Mouse (Mus musculus) myocyte (in vitro differentiated cells): Measurements from ENCODE around the gene Itih5. TPM values are rescaled to one million over a fixed set of nuclear protein-coding genes. Genes with fewer than 3 reads are reported as not detected.

Source experiments
- H3K27me3 ChIP-seq: one replicate; pipeline ENCODE4 v1.6.1; 2011; ENCODE audit not compliant: control insufficient read depth, insufficient read depth, insufficient read length
- H3K36me3 ChIP-seq: one replicate; pipeline ENCODE4 v1.6.1; 2011; ENCODE audit not compliant: control insufficient read depth, insufficient read depth
- H3K4me2 ChIP-seq: one replicate; pipeline ENCODE4 v1.6.1; 2011; ENCODE audit warnings: low read depth, control low read depth
- H3K4me3 ChIP-seq: one replicate; pipeline ENCODE4 v1.5.1; 2011; ENCODE audit warnings: mild to moderate bottlenecking, control low read depth, moderate library complexity
- H3K79me2 ChIP-seq: one replicate; pipeline ENCODE4 v1.6.1; 2011; ENCODE audit not compliant: control insufficient read depth, insufficient read depth
- H3ac ChIP-seq: one replicate; pipeline ENCODE4 v1.6.1; 2011; ENCODE audit not compliant: control insufficient read depth, insufficient read length
- CEBPB ChIP-seq: IDR thresholded peaks from 2 replicates; pipeline ENCODE4 v1.6.1; 2011; ENCODE audit warnings: mild to moderate bottlenecking, moderate library complexity; ENCODE audit not compliant: poor library complexity, insufficient read depth, severe bottlenecking
- E2F4 ChIP-seq: IDR thresholded peaks from one replicate; pipeline ENCODE4 v1.6.1; 2011; ENCODE audit warnings: mild to moderate bottlenecking, control low read depth, moderate library complexity; ENCODE audit not compliant: insufficient read depth
- MAX ChIP-seq: IDR thresholded peaks from one replicate; pipeline ENCODE4 v1.6.1; 2011; ENCODE audit warnings: low read depth, mild to moderate bottlenecking, control low read depth
- MYOD1 ChIP-seq, 3 experiments: IDR thresholded peaks; one replicate each; pipeline ENCODE4 v1.6.1; 2011; ENCODE audit warnings: control low read depth in 2 of 3, low read depth in 2 of 3, mild to moderate bottlenecking in 2 of 3, moderate library complexity in 1 of 3; ENCODE audit not compliant: insufficient read length in 2 of 3, control insufficient read depth in 1 of 3
- MYOG ChIP-seq, 3 experiments: IDR thresholded peaks; one replicate each; pipeline ENCODE4 v1.6.1; 2011; ENCODE audit warnings: control low read depth in 2 of 3, low read depth in 2 of 3, mild to moderate bottlenecking in 2 of 3; ENCODE audit not compliant: insufficient read length in 2 of 3, control insufficient read depth in 1 of 3, insufficient read depth in 1 of 3
- POLR2A ChIP-seq: IDR thresholded peaks from one replicate; pipeline ENCODE4 v1.6.1; 2011; ENCODE audit warnings: low read depth, mild to moderate bottlenecking, control low read depth, moderate library complexity; ENCODE audit not compliant: insufficient read length
- POLR2AphosphoS2 ChIP-seq: IDR thresholded peaks from one replicate; pipeline ENCODE4 v1.6.1; 2011; ENCODE audit warnings: low read depth, control low read depth; ENCODE audit not compliant: insufficient read length
- REST ChIP-seq: IDR thresholded peaks from one replicate; pipeline ENCODE4 v1.6.1; 2011; ENCODE audit warnings: mild to moderate bottlenecking, control low read depth, moderate library complexity; ENCODE audit not compliant: insufficient read depth, insufficient read length
- SRF ChIP-seq: IDR thresholded peaks from one replicate; pipeline ENCODE4 v1.6.1; 2011; ENCODE audit warnings: low read depth; ENCODE audit not compliant: control insufficient read depth, insufficient read length
- TCF12 ChIP-seq: IDR thresholded peaks from one replicate; pipeline ENCODE4 v1.6.1; 2011; ENCODE audit warnings: mild to moderate bottlenecking, control low read depth; ENCODE audit not compliant: poor library complexity, insufficient read depth, severe bottlenecking
- TCF3 ChIP-seq: IDR thresholded peaks from one replicate; pipeline ENCODE4 v1.6.1; 2011; ENCODE audit warnings: low read depth, control low read depth; ENCODE audit not compliant: insufficient read length
- USF1 ChIP-seq: IDR thresholded peaks from one replicate; pipeline ENCODE4 v1.6.1; 2011; ENCODE audit warnings: low read depth, mild to moderate bottlenecking, control low read depth, moderate library complexity
- polyA plus RNA-seq: library from polyadenylated mRNA; unstranded; fragments of >200 nt; fragmentation: generic; extraction: Trizol; gene quantifications from one replicate; pipeline ENCODE4 v1.2.1, GENCODE M21; 2012; ENCODE audit warnings: missing spikeins

The Itih5 gene
- polyA plus RNA-seq, 1 experiment = not detected

DNA sequence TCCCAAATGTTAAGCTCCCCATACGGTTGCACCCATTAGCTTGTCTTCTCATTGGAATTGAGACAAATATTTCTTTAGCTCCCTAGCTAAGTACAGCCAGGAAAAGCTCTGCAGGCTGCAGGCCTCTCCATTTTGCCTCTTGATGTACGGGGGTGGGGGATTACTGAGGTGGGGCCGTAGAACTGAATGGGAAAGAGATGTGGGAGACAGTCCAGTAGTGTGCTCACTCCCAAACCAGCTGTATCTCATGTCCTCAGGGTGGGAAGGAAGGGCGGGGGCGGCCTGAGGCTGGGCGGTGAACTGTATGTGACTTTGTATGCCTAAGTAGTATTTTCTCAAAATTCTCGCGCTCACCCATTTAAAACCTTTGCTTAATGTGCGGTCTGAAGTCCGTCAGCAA is 3.8 kb downstream of the Itih5 start:
- Histone ChIP-seq H3K36me3 (no peaks in the 10 kb centered on the region), H3ac (no peak overlapping the region), H3K4me2 (no peak overlapping the region), H3K79me2 (no peaks in the 10 kb centered on the region), H3K27me3 (no peaks in the 10 kb centered on the region), H3K4me3 (no peak overlapping the region)
- TF ChIP-seq POLR2AphosphoS2 (no peak), TCF12 (no peak), MAX (no peak), USF1 (no peak), POLR2A (no peak), TCF3 (no peak), E2F4 (no peak), MYOD1 (IDR thresholded peaks at IDR 0.05; ENCODE audit: control insufficient read depth in 1 of 3, insufficient read length in 2 of 3, low read depth in 2 of 3) (no peak), REST (no peak), CEBPB (no peak), SRF (no peak)

- Histone ChIP-seq H3K4me3 (no peak overlapping the region), H3K36me3 (no peaks in the 10 kb centered on the region), H3K4me2 (no peak overlapping the region), H3K27me3 (no peaks in the 10 kb centered on the region), H3ac (no peak overlapping the region), H3K79me2 (no peaks in the 10 kb centered on the region)
- TF ChIP-seq MAX (no peak), SRF (no peak), MYOD1 (IDR thresholded peaks at IDR 0.05; ENCODE audit: control insufficient read depth in 1 of 3, insufficient read length in 2 of 3, low read depth in 2 of 3) (no peak), REST (no peak), USF1 (no peak), POLR2AphosphoS2 (no peak), TCF3 (no peak), MYOG (IDR thresholded peaks at IDR 0.05; ENCODE audit: control insufficient read depth in 1 of 3, insufficient read depth in 1 of 3, insufficient read length in 2 of 3, low read depth in 2 of 3) (no peak), POLR2A (no peak), CEBPB (no peak), TCF12 (no peak), E2F4 (no peak)
Measured at GRCm38 (mm10) chr2:10162011-10162410, 8.6 kb downstream of the Itih5 start.

- Histone ChIP-seq H3K27me3 (no peaks in the 10 kb centered on the region), H3K36me3 (no peaks in the 10 kb centered on the region), H3ac (no peak overlapping the region), H3K4me3 (no peak overlapping the region), H3K4me2 (no peak overlapping the region), H3K79me2 (no peaks in the 10 kb centered on the region)
- TF ChIP-seq MYOD1 (IDR thresholded peaks at IDR 0.05; ENCODE audit: control insufficient read depth in 1 of 3, insufficient read length in 2 of 3, low read depth in 2 of 3) (no peak), MAX (no peak), REST (no peak), MYOG (IDR thresholded peaks at IDR 0.05; ENCODE audit: control insufficient read depth in 1 of 3, insufficient read depth in 1 of 3, insufficient read length in 2 of 3, low read depth in 2 of 3) (no peak), CEBPB (no peak), E2F4 (no peak), TCF3 (no peak), POLR2A (no peak), TCF12 (no peak), USF1 (no peak)
Measured at GRCm38 (mm10) chr2:10166635-10167034, 13.3 kb downstream of the Itih5 start.

DNA sequence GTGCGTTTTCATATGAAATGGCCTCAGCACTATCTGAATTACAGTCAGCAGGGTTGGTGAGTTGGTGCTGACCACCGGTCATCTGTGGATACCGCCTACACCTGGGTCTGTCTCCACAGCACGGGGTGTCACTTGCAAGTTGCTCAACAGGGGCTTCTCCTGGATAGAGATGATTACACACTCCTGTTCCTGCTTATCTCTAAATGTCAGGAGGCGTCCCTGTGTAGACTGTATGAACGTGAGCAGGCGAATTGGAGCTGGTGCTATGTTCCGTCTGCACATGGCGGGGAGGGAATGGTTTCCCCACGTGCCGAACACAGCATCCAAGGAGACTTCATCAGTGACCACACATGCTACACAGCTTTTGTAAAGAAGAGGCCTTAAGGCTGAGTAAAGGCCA is 13.9 kb downstream of the Itih5 start:
- no peaks in the 10 kb centered on the region for H3K36me3 ChIP-seq
- no peak for TF ChIP-seq SRF
- no peak for TF ChIP-seq POLR2AphosphoS2
- TF ChIP-seq CEBPB = no peak
- TF ChIP-seq E2F4 = no peak
- no peak for TF ChIP-seq POLR2A
- no peak for TF ChIP-seq TCF12
- no peaks in the 10 kb centered on the region for H3K79me2 ChIP-seq
- no peak overlapping the region for H3K4me3 ChIP-seq
- H3K4me2 ChIP-seq = no peak overlapping the region
- H3K27me3 ChIP-seq = no peaks in the 10 kb centered on the region
- H3ac ChIP-seq = no peak overlapping the region

GRCm38 (mm10) chr2:10168016-10168415 is 14.6 kb downstream of the Itih5 start:
- Histone ChIP-seq H3K79me2 (no peaks in the 10 kb centered on the region), H3K4me2 (no peak overlapping the region), H3K27me3 (no peaks in the 10 kb centered on the region), H3ac (no peak overlapping the region), H3K4me3 (no peak overlapping the region), H3K36me3 (no peaks in the 10 kb centered on the region)
- TF ChIP-seq CEBPB (no peak), REST (no peak), TCF12 (no peak), MAX (no peak), POLR2A (no peak), MYOD1 (IDR thresholded peaks at IDR 0.05; ENCODE audit: control insufficient read depth in 1 of 3, insufficient read length in 2 of 3, low read depth in 2 of 3) (no peak), USF1 (no peak), SRF (no peak), MYOG (IDR thresholded peaks at IDR 0.05; ENCODE audit: control insufficient read depth in 1 of 3, insufficient read depth in 1 of 3, insufficient read length in 2 of 3, low read depth in 2 of 3) (no peak), POLR2AphosphoS2 (no peak)
